Mouse (Mus musculus) lung, embryonic 16.5 days (tissue): ENCODE measurements at regions not wholly inside any gene's neighbourhood (a gene's known extent, or its start where the extent isn't known, plus 50 kb on each side); places are given as distances from the start of the nearest gene placed in this dataset.
A peak's percentile ranks its signal among the peaks of the same experiment; 100 is the strongest.

Experiments used
- ATAC-seq: fragments of 200-750 bp; cut with Nextera tagmentation; 2 replicates; pipeline ENCODE4 v1.8.0; 2017; ENCODE audit warnings: low read depth, mild to moderate bottlenecking, moderate library complexity
- H3K27ac ChIP-seq: fragments of 300-500 bp; sonication (generic); 2 replicates; pipeline ENCODE4 v1.5.1; 2014; ENCODE audit warnings: mild to moderate bottlenecking, control low read depth, low read length
- H3K27me3 ChIP-seq: fragments of 300-500 bp; sonication (generic); 2 replicates; pipeline ENCODE4 v1.6.1; 2014; ENCODE audit warnings: low read depth, low read length, mixed read lengths; ENCODE audit not compliant: control insufficient read depth, insufficient read depth
- H3K36me3 ChIP-seq: fragments of 300-500 bp; sonication (generic); 2 replicates; pipeline ENCODE4 v1.6.1; 2014; ENCODE audit warnings: low read length; ENCODE audit not compliant: control insufficient read depth, insufficient read depth
- H3K4me1 ChIP-seq: fragments of 300-500 bp; sonication (generic); replicated peaks from 2 replicates; pipeline ENCODE4 v1.6.1; 2014; ENCODE audit warnings: low read length, mixed read lengths; ENCODE audit not compliant: control insufficient read depth, insufficient read depth
- H3K4me2 ChIP-seq: fragments of 300-500 bp; sonication (generic); 2 replicates; pipeline ENCODE4 v1.6.1; 2014; ENCODE audit warnings: low read depth, low read length, control low read depth
- H3K4me3 ChIP-seq: fragments of 300-500 bp; sonication (generic); 2 replicates; pipeline ENCODE4 v1.5.1; 2014; ENCODE audit warnings: mild to moderate bottlenecking, low read length, control low read depth
- H3K9ac ChIP-seq: fragments of 300-500 bp; sonication (generic); 2 replicates; pipeline ENCODE4 v1.6.1; 2014; ENCODE audit warnings: low read length, control low read depth
- H3K9me3 ChIP-seq: fragments of 300-500 bp; sonication (generic); 2 replicates; pipeline ENCODE4 v1.6.1; 2016; ENCODE audit warnings: low read length; ENCODE audit not compliant: control insufficient read depth
- WGBS: fragments of 180-500 bp; shearing (Covaris S2); extraction: QIAGEN DNeasy Blood & Tissue Kit; methylation state at CpG from one replicate; pipeline ENCODE4 v1.1.7; 2014; 5-methylcytosine and 5-hydroxymethylcytosine counted together

GRCm38 (mm10) chr14:61689776-61690175 lies 82.5 kb downstream of the Kcnrg start:
- Histone ChIP-seq H3K36me3 (no peaks in the 10 kb centered on the region), H3K27ac (no peak overlapping the region), H3K27me3 (peaks cover 32% of the 10 kb centered on the region), H3K4me2 (peak overlapping the region; percentile 57; the same call in 1 of the 2 replicates), H3K9ac (no peak overlapping the region), H3K4me3 (peak overlapping the region; percentile 38), H3K4me1 (peaks cover 26% of the 10 kb centered on the region), H3K9me3 (no peaks in the 10 kb centered on the region)
- 27% methylated on average over 24 of the region's 24 CpGs for WGBS
- ATAC-seq, result no peak

- 75% methylated on average over 6 of the region's 6 CpGs for WGBS
- H3K4me3 ChIP-seq, result no peak overlapping the region
- no peak overlapping the region for H3K9ac ChIP-seq
- H3K36me3 ChIP-seq, result no peaks in the 10 kb centered on the region
- H3K4me1 ChIP-seq, result peaks cover 16% of the 10 kb centered on the region
- peaks cover 24% of the 10 kb centered on the region for H3K27me3 ChIP-seq
- no peak overlapping the region for H3K27ac ChIP-seq
- no peak overlapping the region for H3K4me2 ChIP-seq
- no peak for ATAC-seq
- H3K9me3 ChIP-seq, result no peaks in the 10 kb centered on the region
Observed at GRCm38 (mm10) chr14:61691785-61692372, 84.6 kb downstream of the Kcnrg start.

GRCm38 (mm10) chr14:61694796-61695195 lies 87.5 kb downstream of the Kcnrg start:
- Histone ChIP-seq H3K9ac (no peak overlapping the region), H3K4me2 (no peak overlapping the region), H3K9me3 (no peaks in the 10 kb centered on the region), H3K4me1 (no peaks in the 10 kb centered on the region; the same call in 1 of the 2 replicates), H3K27me3 (peaks cover 8% of the 10 kb centered on the region), H3K4me3 (no peak overlapping the region), H3K36me3 (no peaks in the 10 kb centered on the region), H3K27ac (no peak overlapping the region)
- no peak; the same call in 1 of the 2 replicates for ATAC-seq
- WGBS, result 90% methylated on average over 3 of the region's 3 CpGs

GRCm38 (mm10) chr14:61696290-61696842 lies 89.1 kb downstream of the Kcnrg start:
- ATAC-seq, result no peak
- H3K4me1 ChIP-seq, result no peaks in the 10 kb centered on the region
- 57% methylated on average over 7 of the region's 7 CpGs for WGBS

GRCm38 (mm10) chr14:61696886-61697554 lies 89.8 kb downstream of the Kcnrg start:
- Histone ChIP-seq H3K4me3 (no peak overlapping the region), H3K9me3 (no peaks in the 10 kb centered on the region), H3K4me1 (no peaks in the 10 kb centered on the region), H3K27me3 (no peaks in the 10 kb centered on the region), H3K9ac (no peak overlapping the region), H3K27ac (no peak overlapping the region), H3K4me2 (no peak overlapping the region), H3K36me3 (no peaks in the 10 kb centered on the region)
- WGBS, result 72% methylated on average over 13 of the region's 13 CpGs
- ATAC-seq, result no peak

More at GRCm38 (mm10) chr14:61696290-61696842, 89.1 kb downstream of the Kcnrg start:
- Histone ChIP-seq H3K27me3 (no peaks in the 10 kb centered on the region), H3K9me3 (no peaks in the 10 kb centered on the region), H3K4me2 (no peak overlapping the region), H3K27ac (no peak overlapping the region), H3K9ac (no peak overlapping the region), H3K4me3 (no peak overlapping the region), H3K36me3 (no peaks in the 10 kb centered on the region)

GRCm38 (mm10) chr14:61697704-61698103 lies 90.4 kb downstream of the Kcnrg start:
- no peaks in the 10 kb centered on the region for H3K27me3 ChIP-seq
- no peak for ATAC-seq
- no peaks in the 10 kb centered on the region for H3K4me1 ChIP-seq
- no peaks in the 10 kb centered on the region for H3K9me3 ChIP-seq
- no peak overlapping the region for H3K27ac ChIP-seq
- WGBS, result 86% methylated on average over 10 of the region's 10 CpGs
- no peak overlapping the region for H3K9ac ChIP-seq
- H3K4me2 ChIP-seq, result no peak overlapping the region
- no peaks in the 10 kb centered on the region for H3K36me3 ChIP-seq
- H3K4me3 ChIP-seq, result no peak overlapping the region

- ATAC-seq, result no peak
- no peak overlapping the region for H3K9ac ChIP-seq
- 54% methylated on average over 12 of the region's 12 CpGs for WGBS
- H3K4me1 ChIP-seq, result no peaks in the 10 kb centered on the region
- H3K27ac ChIP-seq, result no peak overlapping the region
- no peak overlapping the region for H3K4me2 ChIP-seq
- no peak overlapping the region for H3K4me3 ChIP-seq
- H3K9me3 ChIP-seq, result no peaks in the 10 kb centered on the region
- no peaks in the 10 kb centered on the region for H3K36me3 ChIP-seq
- no peaks in the 10 kb centered on the region for H3K27me3 ChIP-seq
Observed at GRCm38 (mm10) chr14:61698358-61699055, 91.2 kb downstream of the Kcnrg start.

- H3K4me2 ChIP-seq, result no peak overlapping the region
- no peaks in the 10 kb centered on the region for H3K9me3 ChIP-seq
- H3K36me3 ChIP-seq, result no peaks in the 10 kb centered on the region
- WGBS, result 69% methylated on average over 7 of the region's 7 CpGs
- ATAC-seq, result no peak
- no peak overlapping the region for H3K9ac ChIP-seq
- no peaks in the 10 kb centered on the region for H3K4me1 ChIP-seq
- H3K27me3 ChIP-seq, result no peaks in the 10 kb centered on the region
- H3K27ac ChIP-seq, result no peak overlapping the region; the same call in 1 of the 2 replicates
- H3K4me3 ChIP-seq, result no peak overlapping the region
Observed at GRCm38 (mm10) chr14:61699638-61700037, 92.4 kb downstream of the Kcnrg start.

GRCm38 (mm10) chr14:61701131-61701530 lies 93.9 kb downstream of the Kcnrg start:
- Histone ChIP-seq H3K27me3 (no peaks in the 10 kb centered on the region), H3K4me3 (no peak overlapping the region), H3K27ac (no peak overlapping the region), H3K36me3 (no peaks in the 10 kb centered on the region), H3K4me2 (no peak overlapping the region), H3K4me1 (no peaks in the 10 kb centered on the region), H3K9ac (no peak overlapping the region), H3K9me3 (no peaks in the 10 kb centered on the region)
- ATAC-seq, result peak; percentile 41
- WGBS, result 36% methylated on average over 10 of the region's 10 CpGs
